Mouse (Mus musculus) midbrain, embryonic 10.5 days (tissue): Measurements from ENCODE around the gene Mmp11. TPM values are rescaled to one million over a fixed set of nuclear protein-coding genes. Genes with fewer than 3 reads are reported as not detected.

Experiments
- DNase-seq: peaks from one replicate; pipeline ENCODE4 v3.0.0-alpha.2; 2017; ENCODE audit warnings: low spot score
- H3K27ac ChIP-seq: fragments of 300-500 bp; sonication (generic); replicated peaks from 2 replicates; pipeline ENCODE4 v1.5.1; 2016; ENCODE audit warnings: mild to moderate bottlenecking
- H3K27me3 ChIP-seq: fragments of 300-500 bp; sonication (generic); 2 replicates; pipeline ENCODE4 v1.6.1; 2016; ENCODE audit warnings: low read depth, mild to moderate bottlenecking; ENCODE audit not compliant: poor library complexity, severe bottlenecking
- H3K36me3 ChIP-seq: fragments of 300-500 bp; sonication (generic); 2 replicates; pipeline ENCODE4 v1.6.1; 2016; ENCODE audit warnings: mild to moderate bottlenecking, moderate library complexity
- H3K4me1 ChIP-seq: fragments of 300-500 bp; sonication (generic); 2 replicates; pipeline ENCODE4 v1.6.1; 2016
- H3K4me3 ChIP-seq: fragments of 300-500 bp; sonication (generic); 2 replicates; pipeline ENCODE4 v1.5.1; 2016; ENCODE audit warnings: mild to moderate bottlenecking, moderate library complexity
- H3K9me3 ChIP-seq: fragments of 300-500 bp; sonication (generic); replicated peaks from 2 replicates; pipeline ENCODE4 v1.6.1; 2016; ENCODE audit warnings: mild to moderate bottlenecking
- WGBS: fragments of 180-500 bp; shearing (Covaris S2); methylation state at CpG from one replicate; pipeline ENCODE4 v1.1.7; 2016; 5-methylcytosine and 5-hydroxymethylcytosine counted together
- polyA plus RNA-seq: library from polyadenylated mRNA; unstranded; fragments of >200 nt; fragmentation: Nextera tagmentation; extraction: Ambion mirVana; gene quantifications from 2 replicates; pipeline ENCODE4 v1.2.1, GENCODE M21; 2016

The Mmp11 gene
- polyA plus RNA-seq, 1 experiment from 2014 or later = 23.7 TPM

DNA sequence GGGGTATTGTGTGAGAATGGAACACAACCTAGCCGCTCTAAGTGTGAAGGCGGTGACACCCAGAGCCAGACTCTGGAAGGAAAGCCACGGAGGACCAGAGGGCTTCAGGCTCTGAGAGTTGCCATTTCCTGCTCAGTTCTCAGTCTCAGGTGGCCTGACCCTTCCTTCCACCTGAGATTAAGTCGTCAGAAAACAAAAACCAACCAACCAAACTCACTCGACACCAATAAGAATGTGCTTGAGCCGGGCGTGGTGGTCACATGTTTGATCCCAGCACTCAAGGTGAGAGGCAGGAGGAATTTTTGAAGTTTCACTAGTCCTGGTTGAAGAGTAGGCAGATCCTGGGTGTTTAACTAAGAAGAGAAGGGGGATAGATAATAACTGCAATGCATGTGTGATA, 9.6 kb upstream of the Mmp11 start:
- Histone ChIP-seq H3K4me3 (no peak overlapping the region), H3K4me1 (peaks cover 24% of the 10 kb centered on the region), H3K9me3 (no peaks in the 10 kb centered on the region), H3K27me3 (peaks cover 21% of the 10 kb centered on the region), H3K36me3 (no peaks in the 10 kb centered on the region), H3K27ac (no peak overlapping the region)
- WGBS = 86% methylated on average over 7 of the region's 7 CpGs
- no peak for DNase-seq

DNA sequence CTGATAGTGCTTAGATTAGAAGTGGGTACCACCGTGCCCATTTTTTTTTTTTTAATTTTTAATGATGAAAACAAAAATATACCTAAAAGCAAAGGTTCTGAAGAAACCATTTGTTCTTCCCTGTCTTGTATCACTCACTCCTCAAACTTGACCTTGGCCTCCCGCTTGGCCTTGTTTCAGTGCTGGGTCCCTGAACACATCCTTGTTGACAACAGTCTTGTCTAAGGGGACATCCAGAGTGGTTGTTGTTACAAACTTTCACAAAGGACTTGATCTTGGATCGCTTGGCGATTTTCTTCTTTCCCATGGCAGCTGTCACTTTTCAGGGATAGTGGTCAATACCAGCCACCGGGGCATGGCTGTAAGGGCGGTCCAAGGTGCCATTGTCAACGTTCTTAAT, 8.9 kb upstream of the Mmp11 start:
- 91% methylated on average over 7 of the region's 7 CpGs for WGBS
- Histone ChIP-seq H3K27ac (no peak overlapping the region), H3K9me3 (no peaks in the 10 kb centered on the region), H3K4me1 (peaks cover 24% of the 10 kb centered on the region), H3K4me3 (no peak overlapping the region), H3K27me3 (peaks cover 21% of the 10 kb centered on the region), H3K36me3 (no peaks in the 10 kb centered on the region)
- DNase-seq = no peak

DNA sequence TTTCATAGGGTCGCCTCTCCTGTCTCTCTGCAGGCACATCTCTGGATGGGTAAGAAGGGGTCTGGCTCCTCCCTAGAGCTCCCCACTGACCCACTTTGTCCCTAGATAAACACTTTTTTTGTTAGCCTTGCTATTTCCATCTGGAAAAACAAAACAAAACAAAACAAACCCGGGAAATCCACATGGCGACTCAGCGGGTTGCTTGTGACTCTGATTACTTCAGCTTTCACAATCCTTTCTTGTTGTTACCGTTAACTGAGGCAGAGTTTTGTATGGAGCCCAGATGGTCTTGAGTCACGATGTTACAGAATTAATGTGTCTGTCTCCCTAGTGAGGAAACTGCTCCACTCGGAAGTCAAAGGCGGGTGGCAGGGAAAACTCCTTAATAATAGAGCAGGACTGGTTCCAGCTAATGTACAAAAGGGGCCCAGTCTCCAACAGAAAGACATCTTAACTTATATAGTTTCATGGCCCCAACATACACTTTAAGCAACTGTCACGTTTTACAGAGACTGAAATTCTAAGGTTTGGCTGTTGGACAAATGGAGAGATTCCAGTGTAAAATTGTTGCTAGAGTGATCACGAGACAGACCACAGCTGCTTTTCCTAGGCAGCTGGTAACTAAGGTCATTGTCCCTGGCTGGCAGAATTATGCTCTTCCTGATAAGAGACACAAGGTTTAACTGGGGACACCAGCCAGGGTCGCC, 7.9 kb upstream of the Mmp11 start:
- Histone ChIP-seq H3K27me3 (peaks cover 20% of the 10 kb centered on the region), H3K4me1 (peaks cover 24% of the 10 kb centered on the region), H3K36me3 (no peaks in the 10 kb centered on the region), H3K4me3 (no peak overlapping the region), H3K27ac (no peak overlapping the region; the same call in 1 of the 2 replicates), H3K9me3 (no peaks in the 10 kb centered on the region)
- WGBS = 34% methylated on average over 11 of the region's 11 CpGs
- DNase-seq = no peak

DNA sequence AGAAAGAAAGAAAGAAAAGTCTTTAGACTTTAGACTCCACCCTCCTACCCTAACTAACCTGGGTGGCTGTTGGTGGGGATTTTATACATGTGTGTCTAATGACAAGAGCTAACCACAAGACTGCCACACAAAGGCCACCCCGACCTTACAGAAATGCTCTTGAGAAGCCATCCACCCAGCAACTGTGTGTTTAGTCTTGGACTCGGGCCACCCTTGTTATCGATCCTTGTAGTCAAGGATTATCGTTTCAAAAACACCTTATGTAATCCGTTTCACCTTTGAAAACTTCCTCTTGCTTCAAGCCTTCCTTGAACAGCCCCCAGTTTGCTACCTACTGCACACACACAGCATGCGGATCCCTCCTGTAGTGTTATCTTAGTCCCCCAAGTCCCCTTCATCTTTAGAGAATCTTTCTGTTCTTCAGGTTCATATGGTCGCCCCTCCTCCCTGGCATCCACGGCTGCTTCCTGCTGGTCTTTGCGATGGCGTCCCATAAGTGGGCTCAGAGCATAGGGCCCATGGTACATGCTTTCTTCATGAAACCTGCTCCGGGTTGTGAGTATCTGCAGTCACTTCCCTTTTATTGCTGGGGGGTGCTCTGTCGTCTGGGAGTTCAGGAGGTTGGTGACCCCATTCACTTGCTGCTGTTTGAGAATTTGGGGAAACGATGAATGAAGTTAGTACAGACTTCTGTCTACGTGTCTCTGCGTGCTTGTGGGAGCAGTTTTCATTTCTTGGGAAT, 6.6 kb upstream of the Mmp11 start, which contains the start of gene Vpreb3:
Gene Vpreb3, plus strand, starts transcription at position 322 of the 742 bp plus-strand sequence.
- DNase-seq = no peak

DNA sequence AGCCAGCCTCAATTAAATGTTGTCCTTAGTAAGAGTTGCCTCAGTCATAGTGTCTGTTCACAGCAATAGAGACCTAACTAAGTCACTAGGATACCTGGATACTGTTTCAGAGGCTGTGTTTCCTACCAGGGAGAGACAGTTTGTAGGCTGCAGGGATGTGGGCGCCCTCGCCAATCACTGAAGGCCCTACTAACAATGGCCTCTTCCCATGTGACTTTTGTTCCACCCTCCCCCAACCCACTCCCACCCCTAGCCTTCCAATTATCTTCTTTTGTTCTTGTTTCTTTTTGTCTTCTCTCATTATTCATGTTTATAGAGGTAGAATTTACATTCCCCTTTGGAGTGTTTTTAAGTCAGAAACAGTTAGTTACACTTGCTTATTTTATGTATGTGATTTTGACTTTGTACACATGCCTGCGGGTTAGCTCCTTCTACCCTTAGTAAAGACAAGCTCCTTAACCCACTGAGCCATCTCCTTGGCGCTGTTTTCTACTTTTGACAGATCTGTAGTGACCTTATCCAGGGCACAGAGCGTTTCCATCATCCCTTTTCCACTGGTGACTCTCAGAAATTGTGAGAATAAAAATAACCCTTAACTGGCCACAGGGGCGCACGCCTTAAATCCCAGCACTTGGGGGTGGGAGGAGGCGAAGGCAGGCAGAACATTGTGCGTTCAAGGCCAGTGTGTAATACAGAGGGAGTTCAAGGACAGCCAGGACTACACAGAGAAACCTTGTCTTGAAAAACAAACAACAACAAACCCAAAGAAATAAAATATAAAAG, 4.9 kb upstream of the Mmp11 start:
- H3K27me3 ChIP-seq = peaks cover 43% of the 10 kb centered on the region

More for the DNA sequence above, 6.6 kb upstream of the Mmp11 start, which contains the start of gene Vpreb3:
- H3K9me3 ChIP-seq = no peaks in the 10 kb centered on the region
- 82% methylated on average over 15 of the region's 15 CpGs for WGBS
- no peaks in the 10 kb centered on the region for H3K36me3 ChIP-seq
- peaks cover 26% of the 10 kb centered on the region for H3K27me3 ChIP-seq
- no peak within 1 kb of the TSS; the same call in 1 of the 2 replicates for H3K27ac ChIP-seq
- peaks cover 26% of the 10 kb centered on the region for H3K4me1 ChIP-seq
- no peak within 1 kb of the TSS for H3K4me3 ChIP-seq

DNA sequence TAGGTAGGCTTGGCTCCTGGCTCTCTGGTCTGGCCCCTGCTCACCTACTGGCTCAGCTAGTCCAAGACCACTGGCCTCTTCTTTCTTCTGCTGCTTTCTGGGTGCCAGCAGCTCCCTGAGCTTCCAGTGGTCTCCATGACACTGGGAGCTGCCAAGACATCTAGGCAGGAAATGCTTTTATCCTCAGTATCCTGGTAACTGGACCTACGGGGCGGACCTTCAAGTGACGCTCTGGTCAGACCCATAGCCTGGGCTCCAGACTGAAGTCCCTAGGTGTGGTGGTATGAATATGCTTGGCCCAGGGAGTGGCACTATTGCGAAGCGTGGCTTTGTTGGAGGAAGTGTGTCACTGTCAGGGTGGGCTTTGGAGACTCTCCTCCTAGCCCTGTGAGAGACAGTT, 4.2 kb upstream of the Mmp11 start, which contains the start of gene Gm867:
Gene Gm867, minus strand, starts transcription at position 153 of the 400 bp plus-strand sequence.
- Histone ChIP-seq H3K36me3 (no peaks in the 10 kb centered on the region), H3K27ac (0 out of 2 replicates have a peak within 1 kb of the TSS, but pooled peaks have one; percentile 2), H3K4me3 (no peak within 1 kb of the TSS), H3K27me3 (peaks cover 50% of the 10 kb centered on the region), H3K9me3 (no peaks in the 10 kb centered on the region), H3K4me1 (peaks cover 46% of the 10 kb centered on the region)
- no peak for DNase-seq
- 76% methylated on average over 5 of the region's 5 CpGs for WGBS

More for the DNA sequence above, 4.9 kb upstream of the Mmp11 start:
- H3K36me3 ChIP-seq = no peaks in the 10 kb centered on the region
- H3K4me3 ChIP-seq = no peak overlapping the region
- DNase-seq = no peak
- H3K27ac ChIP-seq = no peak overlapping the region
- 69% methylated on average over 9 of the region's 9 CpGs for WGBS
- no peaks in the 10 kb centered on the region for H3K9me3 ChIP-seq
- peaks cover 39% of the 10 kb centered on the region for H3K4me1 ChIP-seq

DNA sequence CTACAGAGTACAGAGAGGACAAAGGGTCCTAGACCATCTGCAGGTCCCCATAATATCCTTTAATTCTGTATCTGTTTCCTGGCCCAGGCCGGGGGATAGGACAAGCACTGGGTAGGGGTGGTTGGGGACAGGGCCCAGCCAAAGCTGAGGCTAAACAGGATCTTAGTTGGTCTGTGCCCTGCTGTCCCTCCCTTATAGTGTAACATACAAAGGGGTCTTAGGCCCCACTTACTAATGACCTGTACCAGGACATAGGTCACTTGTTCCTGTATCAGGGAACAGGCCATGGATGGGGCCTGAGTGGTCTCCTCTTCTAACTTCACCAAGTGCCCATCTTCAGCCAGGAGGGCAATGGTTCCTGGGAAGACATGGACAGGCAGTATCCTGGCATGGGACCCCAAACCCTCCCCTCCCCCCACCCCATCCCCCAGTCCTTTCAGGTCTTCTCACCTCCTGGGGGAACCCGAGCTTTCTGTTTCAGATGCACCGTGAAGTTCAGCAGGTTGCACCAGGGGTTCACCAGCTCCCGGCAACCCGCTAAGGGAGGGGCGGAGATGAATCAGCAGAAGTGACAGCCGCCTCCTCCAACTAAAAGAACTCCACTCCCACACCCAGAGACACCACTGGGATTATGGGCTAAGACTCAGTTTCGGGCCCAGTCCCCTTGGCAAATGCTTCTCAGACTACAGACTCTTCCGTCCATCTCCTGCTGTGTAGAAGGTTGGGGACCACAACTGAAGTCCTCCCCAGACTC, 3.4 kb upstream of the Mmp11 start:
- Histone ChIP-seq H3K36me3 (no peaks in the 10 kb centered on the region), H3K27ac (0 out of 2 replicates have a peak overlapping the region, but pooled peaks have one; percentile 2), H3K4me3 (no peak overlapping the region), H3K27me3 (peaks cover 59% of the 10 kb centered on the region), H3K4me1 (peaks cover 54% of the 10 kb centered on the region), H3K9me3 (no peaks in the 10 kb centered on the region)
- no peak for DNase-seq
- 52% methylated on average over 9 of the region's 9 CpGs for WGBS

DNA sequence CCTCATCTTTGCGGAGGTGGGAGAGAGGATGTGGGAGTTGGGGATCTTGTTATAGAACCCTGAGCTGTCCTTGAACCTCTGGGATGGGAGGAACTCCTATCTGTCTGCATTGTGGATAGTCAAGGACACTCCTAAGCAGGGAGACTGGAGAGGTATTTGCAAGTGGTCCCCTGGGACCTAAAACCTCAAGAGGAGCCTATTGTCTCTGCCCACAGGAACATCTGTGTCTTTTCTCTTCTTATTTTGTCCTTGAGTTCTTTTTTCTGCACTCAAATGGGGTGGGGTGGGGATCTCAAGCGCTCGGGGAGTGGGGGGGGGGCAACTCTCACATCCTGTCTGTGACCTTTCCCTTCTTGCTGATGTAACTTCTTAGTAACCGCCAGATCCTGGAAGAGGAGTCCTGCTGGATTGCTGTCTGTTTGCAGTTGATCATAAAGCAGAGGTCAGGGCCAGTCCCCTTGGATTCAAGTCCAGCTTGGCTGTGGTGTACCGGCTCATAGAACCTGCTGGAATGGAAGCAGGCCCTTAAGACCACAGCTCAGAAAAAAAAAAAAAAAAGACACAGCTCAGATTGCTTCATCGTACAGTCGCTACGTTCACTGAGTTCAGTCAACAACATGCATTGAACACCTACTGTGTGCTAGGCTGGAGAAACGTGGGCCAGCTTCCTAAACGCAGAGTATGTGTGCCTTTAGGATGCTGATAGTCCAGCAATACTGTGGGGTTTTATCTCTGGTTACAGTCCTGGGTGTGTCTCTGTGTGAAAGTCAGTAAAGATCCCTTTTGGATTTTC, 1.8 kb upstream of the Mmp11 start:
- peaks cover 75% of the 10 kb centered on the region for H3K27me3 ChIP-seq
- 56% methylated on average over 10 of the region's 10 CpGs for WGBS
- no peak for DNase-seq
- H3K27ac ChIP-seq = no peak overlapping the region
- H3K9me3 ChIP-seq = no peaks in the 10 kb centered on the region
- no peak overlapping the region for H3K4me3 ChIP-seq
- peaks cover 50% of the 10 kb centered on the region for H3K4me1 ChIP-seq
- H3K36me3 ChIP-seq = no peaks in the 10 kb centered on the region

DNA sequence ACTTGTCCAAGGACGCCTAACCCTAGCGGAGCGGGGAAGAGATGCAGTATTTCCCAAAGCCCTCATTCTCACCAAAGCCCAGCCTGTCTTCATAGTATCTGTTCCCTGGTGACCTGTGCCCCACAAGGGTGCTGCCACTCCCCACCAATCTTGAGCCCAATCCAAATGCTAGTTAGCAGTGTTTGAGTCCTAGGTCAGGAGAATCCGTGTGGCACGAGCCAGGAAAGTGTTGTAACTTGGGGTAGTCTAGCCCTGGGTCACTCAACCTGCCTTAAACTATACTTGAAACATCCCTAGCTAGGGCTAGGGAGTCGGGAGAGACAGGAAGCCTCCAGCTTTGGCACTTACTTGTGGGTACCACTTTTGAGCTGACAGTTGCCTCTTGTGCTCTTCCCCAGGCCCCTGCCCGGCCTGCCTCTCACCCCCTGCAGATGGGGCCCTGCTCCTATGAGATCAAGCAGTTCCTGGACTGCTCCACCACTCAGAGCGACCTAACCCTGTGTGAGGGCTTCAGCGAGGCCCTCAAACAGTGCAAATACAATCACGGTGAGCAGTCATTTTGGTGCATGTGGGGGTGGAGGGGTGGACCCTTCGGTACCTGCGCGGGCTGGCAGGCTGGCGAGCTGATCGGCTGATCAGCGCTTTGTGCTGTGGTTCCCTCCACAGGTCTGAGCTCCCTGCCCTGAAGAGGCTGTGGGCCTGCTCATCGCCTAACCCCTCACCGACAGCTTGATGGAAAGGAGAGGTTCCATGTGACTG, 792 bp upstream of the Mmp11 start:
- DNase-seq = no peak
- Histone ChIP-seq H3K27me3 (peaks cover 82% of the 10 kb centered on the region), H3K9me3 (no peaks in the 10 kb centered on the region), H3K27ac (no peak overlapping the region), H3K4me3 (no peak overlapping the region), H3K4me1 (peaks cover 60% of the 10 kb centered on the region), H3K36me3 (no peaks in the 10 kb centered on the region)
- WGBS = 28% methylated on average over 18 of the region's 18 CpGs

DNA sequence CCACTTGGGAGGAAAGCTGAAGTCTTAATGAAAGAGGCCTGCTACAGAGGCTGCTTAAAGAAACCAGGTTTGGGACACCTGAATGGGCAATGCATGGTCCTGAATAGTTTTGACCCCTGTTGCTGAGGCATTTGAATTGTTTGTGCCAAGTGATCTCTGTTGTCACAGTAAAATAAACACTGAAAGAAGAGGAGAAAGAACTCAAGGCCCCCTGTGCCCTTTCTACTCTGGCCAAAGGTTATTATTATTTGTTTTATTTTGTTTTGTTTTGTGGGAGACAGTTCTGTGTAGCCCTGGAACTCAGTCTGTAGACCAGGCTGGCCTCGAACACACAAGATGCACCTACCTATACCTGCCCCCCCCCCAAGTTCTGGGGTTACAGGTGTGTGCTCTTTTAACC, 1.3 kb downstream of the Mmp11 start:
- Histone ChIP-seq H3K4me1 (peaks cover 66% of the 10 kb centered on the region), H3K4me3 (peak overlapping the region; percentile 68), H3K27ac (no peak overlapping the region), H3K27me3 (peaks cover 93% of the 10 kb centered on the region), H3K9me3 (no peaks in the 10 kb centered on the region), H3K36me3 (no peaks in the 10 kb centered on the region)
- 90% methylated on average over 1 of the region's 1 CpGs for WGBS
- DNase-seq = no peak

DNA sequence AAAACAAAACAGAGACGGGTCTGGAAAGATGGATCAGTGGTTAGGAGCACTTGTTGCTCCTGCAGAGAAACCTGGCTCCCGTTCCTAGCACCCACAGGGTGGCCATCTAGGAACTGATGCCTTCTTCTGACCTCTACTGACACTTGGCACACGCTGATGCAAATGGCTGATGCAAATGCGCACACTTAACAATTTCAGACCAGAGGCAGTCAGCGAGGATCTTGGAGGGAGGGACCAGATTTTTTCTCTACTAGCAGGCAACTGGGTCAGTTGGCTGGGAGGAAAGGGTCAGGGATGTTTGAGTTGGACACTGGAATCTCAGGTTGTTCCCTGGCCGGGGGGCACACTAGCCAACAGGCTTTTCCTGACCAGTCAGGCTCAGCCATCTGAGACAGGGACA, 3.4 kb downstream of the Mmp11 start, which contains the start of gene Chchd10:
Gene Chchd10, plus strand, starts transcription at position 240 of the 400 bp plus-strand sequence.
- Histone ChIP-seq H3K9me3 (no peaks in the 10 kb centered on the region), H3K27ac (peak within 1 kb of the TSS; percentile 88), H3K4me1 (peaks cover 60% of the 10 kb centered on the region), H3K36me3 (no peaks in the 10 kb centered on the region; the same call in 1 of the 2 replicates), H3K27me3 (peaks cover 93% of the 10 kb centered on the region), H3K4me3 (peak within 1 kb of the TSS; percentile 72)
- DNase-seq = no peak
- WGBS = 26% methylated on average over 6 of the region's 6 CpGs
